ENCODE assay signal across 8 mouse cellular contexts in genomic region chr5:74433580-74434147, GRCm38 (mm10).
DNase-seq lines count a peak whose midpoint lies in the region; ATAC-seq lines count a peak whose summit lies in the region.

No protein-coding gene starts in this region.

- DNase-seq in liver: peak; percentile 58
- peak; percentile 62 to 67 for DNase-seq in cerebellum, postnatal 36 days
- peak; percentile 30 for DNase-seq in gastrocnemius, postnatal 25 days
- peak; percentile 79 for DNase-seq in kidney, adult 18-20 months
- DNase-seq in left cerebral cortex, postnatal 4 days: peak; percentile 75
- DNase-seq in natural killer cell, adult 2 months (ENCODE audit: low spot score in 2 of 2): peak; percentile 54

- no peak overlapping the region for H3K4me3 ChIP-seq in liver, embryonic 12.5 days
- no peak overlapping the region for H3K4me3 ChIP-seq in stomach, embryonic 15.5 days (replicated peaks)

- H3K9me3 ChIP-seq in liver, embryonic 12.5 days (replicated peaks): no peaks in the 10 kb centered on the region
- no peaks in the 10 kb centered on the region for H3K9me3 ChIP-seq in stomach, embryonic 15.5 days

- H3K9ac ChIP-seq in liver, embryonic 12.5 days: no peak overlapping the region
- H3K9ac ChIP-seq in stomach, embryonic 15.5 days: no peak overlapping the region

- H3K27me3 ChIP-seq in liver, embryonic 12.5 days (replicated peaks): no peaks in the 10 kb centered on the region
- no peaks in the 10 kb centered on the region for H3K27me3 ChIP-seq in stomach, embryonic 15.5 days (replicated peaks)

- H3K4me2 ChIP-seq in liver, embryonic 12.5 days: no peak overlapping the region
- H3K4me2 ChIP-seq in stomach, embryonic 15.5 days: peak overlapping the region; percentile 35; the same call in 1 of the 2 replicates

- H3K27ac ChIP-seq in liver, embryonic 12.5 days: no peak overlapping the region
- no peak overlapping the region; the same call in 1 of the 2 replicates for H3K27ac ChIP-seq in stomach, embryonic 15.5 days

- 48% methylated on average over 9 of the region's 9 CpGs for WGBS in liver, embryonic 12.5 days (ENCODE audit: insufficient replicate concordance)
- 11% methylated on average over 9 of the region's 9 CpGs for WGBS in stomach, embryonic 15.5 days

- H3K36me3 ChIP-seq in liver, embryonic 12.5 days: no peaks in the 10 kb centered on the region
- no peaks in the 10 kb centered on the region for H3K36me3 ChIP-seq in stomach, embryonic 15.5 days

- no peak for ATAC-seq in liver, embryonic 12.5 days
- ATAC-seq in stomach, embryonic 15.5 days (ENCODE audit: insufficient read depth, low FRiP score, low read depth): no peak

- H3K4me1 ChIP-seq in liver, embryonic 12.5 days: no peaks in the 10 kb centered on the region
- H3K4me1 ChIP-seq in stomach, embryonic 15.5 days: no peaks in the 10 kb centered on the region

- intact Hi-C loops in left cerebral cortex, postnatal 4 days (cut with DNase I): loop anchor here (5.0 kb wide), 1 partner anchor 719 kb away; the partner anchor contains the start of gene Pdgfra
